Mouse (Mus musculus) granulocyte monocyte progenitor cell, adult 5-6 weeks (primary cell): ENCODE measurements at regions not wholly inside any gene's neighbourhood (a gene's known extent, or its start where the extent isn't known, plus 50 kb on each side); places are given as distances from the start of the nearest gene placed in this dataset.

Experiments
- ATAC-seq: replicated peaks from 2 replicates; pipeline ENCODE4 v1.8.0; 2016; ENCODE audit warnings: mild to moderate bottlenecking, moderate TSS enrichment, inconsistent platforms; ENCODE audit not compliant: poor library complexity, severe bottlenecking

DNA sequence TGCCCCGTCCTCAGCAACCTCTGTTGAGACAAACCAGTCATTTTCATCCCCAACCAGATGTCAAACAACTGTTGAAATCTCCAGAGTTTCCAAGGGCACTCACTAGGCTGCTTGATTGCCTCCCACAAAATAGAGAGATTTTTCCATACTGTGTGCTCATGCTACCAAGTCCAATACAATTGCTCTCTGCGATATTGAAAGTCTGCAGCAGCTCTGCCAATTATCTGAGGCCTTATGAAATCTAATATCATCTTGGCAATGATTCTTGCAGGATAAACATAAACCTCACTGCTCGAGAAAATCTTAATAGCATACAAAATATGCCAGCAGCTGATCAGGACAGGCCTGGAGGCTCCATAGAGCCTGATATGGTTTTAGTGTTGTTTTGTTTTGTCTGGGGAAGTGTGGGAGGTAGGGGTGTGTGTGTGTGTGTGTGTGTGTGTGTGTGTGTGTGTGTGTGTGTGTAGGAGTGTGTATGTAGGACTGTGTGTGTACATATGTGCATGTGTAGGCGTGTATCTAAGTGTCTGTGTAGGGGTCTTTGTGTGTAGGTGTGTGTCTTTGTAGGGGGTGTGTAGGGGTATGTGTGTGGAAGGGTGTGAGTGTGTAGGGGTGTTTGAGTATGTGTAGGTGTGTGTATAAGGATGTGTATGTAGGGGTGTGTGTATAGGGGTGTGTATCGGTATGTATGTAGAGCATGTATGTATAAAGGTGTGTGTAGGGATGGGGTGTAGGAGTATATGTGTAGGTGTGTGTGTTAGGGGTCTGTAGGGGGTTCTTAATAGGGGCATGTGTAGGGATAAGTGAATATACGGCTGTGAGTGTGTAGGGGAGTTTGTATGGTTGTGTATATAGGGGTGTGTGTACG, 398.1 kb downstream of the Pdcd6ip start:
- no peak for ATAC-seq

DNA sequence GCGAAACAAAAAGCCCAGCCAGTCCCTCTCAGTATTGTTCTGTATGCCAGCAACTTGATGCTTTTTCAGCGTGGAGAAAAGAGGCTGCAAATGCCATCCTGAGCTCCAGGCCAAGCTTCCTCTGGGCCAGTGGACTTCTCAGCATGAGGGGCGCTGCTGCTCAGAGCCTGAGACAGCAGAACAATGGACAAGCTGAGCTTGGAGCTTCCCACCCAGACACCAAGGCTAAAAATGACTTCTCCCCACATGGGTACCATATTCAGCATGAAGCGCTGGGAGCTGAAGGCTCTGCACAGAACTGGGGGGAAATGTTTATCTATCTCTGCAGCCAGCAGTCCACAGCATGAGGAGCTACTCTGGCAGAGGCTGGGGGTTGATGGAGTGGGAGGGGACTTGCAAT, 402.3 kb downstream of the Pdcd6ip start:
- no peak for ATAC-seq

DNA sequence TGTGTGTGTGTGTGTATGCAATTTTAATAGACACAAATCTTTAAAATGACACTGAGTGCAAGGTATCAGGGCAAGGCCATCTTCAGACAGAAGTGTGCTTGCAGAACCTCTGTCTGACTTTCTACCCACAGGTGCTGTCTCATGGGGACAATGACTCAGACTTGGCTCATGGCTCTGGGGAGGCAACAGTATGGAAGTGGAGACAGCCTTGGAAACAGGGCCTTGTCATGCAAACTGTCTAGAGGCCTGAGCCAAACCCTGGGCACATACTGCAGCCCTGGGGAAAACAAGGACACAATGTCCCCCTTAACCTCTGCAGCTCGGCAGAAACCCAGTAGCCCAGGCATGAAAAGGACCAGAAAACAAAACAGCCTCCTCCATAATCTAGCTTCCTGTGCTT, 405.6 kb downstream of the Pdcd6ip start:
- ATAC-seq, result no peak

DNA sequence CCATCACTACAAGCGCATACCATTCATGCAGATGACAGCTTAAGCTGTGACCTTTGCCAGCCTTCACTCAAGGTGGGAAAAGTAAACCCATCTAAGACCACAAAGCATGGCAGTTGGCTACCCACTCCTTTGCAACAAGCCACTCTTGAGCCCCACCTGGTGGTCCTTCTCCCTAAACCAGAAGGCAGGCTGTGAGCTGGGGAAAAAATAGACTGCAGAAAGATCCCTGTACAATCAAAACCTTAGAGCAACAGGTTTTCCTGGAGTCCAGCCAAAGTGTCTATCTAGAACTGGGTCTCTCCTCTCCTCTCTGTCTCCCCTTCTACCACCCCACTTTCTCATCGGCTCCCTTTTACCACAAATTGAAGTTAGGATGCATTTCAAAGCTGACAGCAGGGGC, 407.2 kb downstream of the Pdcd6ip start:
- no peak for ATAC-seq

DNA sequence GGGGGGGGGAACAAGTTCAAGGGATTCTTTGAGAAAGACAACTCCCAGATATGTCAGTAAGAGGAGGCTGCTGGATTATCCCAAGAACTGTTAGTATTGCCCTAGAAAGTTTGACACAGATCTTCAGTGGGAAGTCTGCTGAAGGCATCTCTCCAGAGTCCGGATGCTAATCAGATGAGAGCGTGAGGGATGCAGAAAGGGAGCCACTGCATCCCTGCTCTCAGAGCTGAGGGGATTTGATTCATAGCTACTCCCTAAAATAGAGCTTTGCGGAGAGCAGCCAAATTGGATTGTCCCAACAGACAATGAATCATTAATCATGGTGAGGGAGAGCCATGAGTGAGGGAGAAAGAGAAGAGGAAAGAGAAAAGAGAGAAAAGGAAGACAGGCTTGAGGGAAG, 408.2 kb downstream of the Pdcd6ip start:
- ATAC-seq, result no peak

DNA sequence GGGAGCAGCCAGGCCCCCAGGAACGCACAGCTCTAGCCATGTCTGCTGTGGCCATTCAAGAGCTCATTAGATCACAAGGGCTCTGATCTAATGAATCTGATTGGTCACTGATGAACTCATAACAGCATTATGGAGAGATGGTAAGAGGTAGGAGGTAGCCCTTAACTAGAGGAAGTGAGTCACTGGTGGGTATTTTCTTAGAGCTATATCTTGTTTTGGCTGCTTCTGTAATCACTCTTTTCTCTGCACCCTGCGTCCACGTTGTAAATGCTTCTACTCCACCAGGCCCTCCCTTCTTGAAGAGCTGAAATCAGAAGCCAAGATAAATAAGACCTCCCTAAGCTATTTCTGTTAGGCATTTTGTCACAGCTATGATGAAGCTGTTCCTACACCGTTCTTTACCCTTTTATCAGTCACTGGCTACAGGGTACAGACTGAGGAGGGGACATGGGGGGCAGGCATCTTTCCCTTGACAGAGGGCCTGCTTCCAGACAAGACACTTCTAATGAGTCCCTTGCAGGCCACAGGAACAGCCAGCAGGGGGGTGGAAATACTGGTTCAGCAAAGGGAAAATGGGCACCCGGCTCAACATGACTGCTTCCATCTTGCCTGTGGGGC, 412.1 kb downstream of the Pdcd6ip start:
- no peak for ATAC-seq

DNA sequence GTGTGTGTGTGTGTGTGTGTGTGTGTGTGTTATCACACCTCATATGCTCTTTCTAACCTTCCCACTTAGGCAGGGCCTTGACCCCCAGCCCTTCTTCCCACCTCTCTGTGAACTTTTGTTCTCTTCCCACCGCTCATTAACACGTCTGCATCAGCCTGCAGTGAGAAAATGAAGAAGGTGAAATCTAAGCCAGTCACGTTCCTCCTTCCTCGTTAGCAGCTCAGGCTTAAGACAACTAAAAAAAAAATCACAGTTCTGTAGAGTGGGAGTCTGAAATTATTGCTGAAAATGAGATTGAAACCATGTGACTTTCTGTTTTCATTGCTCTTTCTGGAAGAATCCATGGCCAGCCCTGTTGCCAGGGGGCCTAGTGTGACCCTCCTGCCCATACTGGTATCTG, 420.7 kb downstream of the Pdcd6ip start:
- no peak for ATAC-seq

DNA sequence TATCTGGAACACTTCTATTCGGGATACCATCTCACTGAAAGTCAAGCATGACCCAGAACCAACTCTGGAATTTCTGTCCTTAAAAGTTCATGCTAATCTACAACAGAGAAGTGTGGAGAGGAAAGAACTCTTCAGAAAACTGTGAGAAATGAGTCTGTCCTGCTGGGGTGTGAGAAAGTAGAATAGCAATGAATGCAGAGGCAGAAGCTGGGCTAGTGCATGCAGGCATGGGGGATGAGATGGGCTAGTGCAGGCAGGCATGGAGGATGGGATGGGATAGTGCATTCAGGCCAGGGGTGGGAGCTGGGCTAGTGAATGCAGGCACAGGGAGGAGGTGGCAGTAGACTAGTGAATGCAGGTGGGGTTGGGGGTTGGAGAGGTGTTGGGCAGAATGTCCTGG, 424.8 kb downstream of the Pdcd6ip start:
- no peak for ATAC-seq

DNA sequence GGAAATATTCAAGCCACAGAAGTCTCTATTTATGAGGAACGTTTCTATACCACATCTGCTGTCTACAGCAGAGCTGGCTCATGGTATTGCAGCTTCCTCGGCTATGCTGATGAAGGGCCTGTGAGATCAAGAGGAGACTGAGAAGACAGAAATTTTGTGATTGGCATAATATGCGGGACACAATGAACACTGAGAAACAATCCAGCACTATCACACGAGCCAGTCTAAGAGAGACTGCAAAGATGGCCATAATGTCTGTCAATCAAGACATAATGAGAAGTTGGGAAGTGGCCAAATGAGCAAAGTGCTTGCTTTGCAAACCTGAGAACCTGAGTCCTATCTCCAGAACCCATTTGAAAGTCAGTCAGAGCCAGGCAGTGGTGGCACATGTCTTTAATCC, 437.5 kb downstream of the Pdcd6ip start:
- ATAC-seq, result no peak

DNA sequence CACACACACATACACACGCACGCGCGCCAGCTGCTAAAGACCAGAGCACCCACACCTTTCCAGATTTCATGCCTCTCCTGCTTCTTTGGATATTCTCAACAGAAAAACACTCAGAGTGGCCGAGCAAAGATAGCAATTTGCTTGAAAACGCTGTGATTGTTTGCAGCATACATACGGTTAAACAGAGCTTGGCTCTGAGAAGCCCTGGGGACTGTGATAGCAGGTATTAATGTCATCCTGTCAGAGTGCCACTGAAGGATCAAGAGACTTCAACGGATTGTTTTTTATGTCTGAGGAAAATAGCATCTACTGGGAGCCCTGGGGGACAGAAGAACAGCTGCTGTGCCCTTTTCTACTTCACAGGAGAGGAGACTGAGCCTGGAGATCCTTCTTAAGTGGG, 440.4 kb downstream of the Pdcd6ip start:
- ATAC-seq, result no peak

DNA sequence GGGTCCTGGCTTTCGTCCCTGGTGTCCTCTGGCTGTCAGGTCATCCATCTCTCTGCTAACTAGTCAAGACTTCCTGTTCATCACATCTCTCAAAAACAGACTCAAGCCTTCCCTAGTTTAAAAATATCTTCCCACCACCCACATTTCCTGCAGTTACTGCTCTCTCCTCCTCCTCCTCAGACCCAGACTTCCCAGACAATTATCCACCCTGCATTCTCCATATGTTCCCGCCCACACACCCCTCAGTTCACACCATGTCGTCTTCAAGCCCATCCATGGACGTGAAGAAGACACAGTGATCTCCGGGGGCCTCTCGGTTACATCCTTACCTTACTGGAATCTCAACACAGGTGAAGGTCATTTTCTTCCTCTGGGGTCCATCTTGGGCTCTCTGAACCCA, 444.4 kb downstream of the Pdcd6ip start:
- ATAC-seq, result no peak

DNA sequence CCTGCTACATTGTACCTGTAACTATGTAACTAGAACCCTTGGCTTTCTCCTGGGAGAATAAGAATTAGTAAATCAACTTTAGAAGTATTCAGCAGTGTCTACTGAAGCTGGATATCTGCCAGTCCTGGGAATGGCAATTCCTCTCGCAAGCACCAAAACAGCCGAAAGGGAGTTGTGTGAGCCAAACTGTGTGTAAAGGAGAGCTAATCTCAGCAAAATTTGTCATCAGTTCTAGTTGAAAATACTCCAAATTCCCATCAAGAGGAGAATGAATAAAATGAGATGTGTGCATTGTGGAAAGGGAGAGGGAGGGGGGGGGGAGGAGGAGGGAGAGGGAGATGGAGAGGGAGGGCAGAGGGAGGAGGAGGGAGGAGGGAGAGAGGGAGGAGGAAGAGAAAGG, 447.8 kb downstream of the Pdcd6ip start:
- ATAC-seq, result no peak

DNA sequence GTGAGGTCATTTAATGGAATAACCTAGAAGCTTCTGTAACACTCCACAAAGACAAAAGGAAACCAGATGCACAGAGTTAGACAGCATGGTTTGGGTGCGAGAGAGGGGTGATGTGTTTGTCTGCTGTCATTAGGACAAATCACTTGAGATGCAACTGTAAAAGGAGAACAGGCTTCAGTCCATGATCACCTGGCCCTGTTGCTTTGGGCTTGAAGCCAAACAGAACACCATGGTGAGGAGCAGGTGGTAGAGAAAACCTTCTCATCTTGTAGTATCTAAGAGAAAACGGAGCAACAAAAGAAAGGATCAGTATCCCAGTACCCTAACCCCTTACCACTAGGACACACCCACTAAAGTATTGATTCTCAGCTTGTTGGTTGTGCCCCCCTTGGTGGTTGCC, 449.5 kb downstream of the Pdcd6ip start:
- no peak for ATAC-seq

DNA sequence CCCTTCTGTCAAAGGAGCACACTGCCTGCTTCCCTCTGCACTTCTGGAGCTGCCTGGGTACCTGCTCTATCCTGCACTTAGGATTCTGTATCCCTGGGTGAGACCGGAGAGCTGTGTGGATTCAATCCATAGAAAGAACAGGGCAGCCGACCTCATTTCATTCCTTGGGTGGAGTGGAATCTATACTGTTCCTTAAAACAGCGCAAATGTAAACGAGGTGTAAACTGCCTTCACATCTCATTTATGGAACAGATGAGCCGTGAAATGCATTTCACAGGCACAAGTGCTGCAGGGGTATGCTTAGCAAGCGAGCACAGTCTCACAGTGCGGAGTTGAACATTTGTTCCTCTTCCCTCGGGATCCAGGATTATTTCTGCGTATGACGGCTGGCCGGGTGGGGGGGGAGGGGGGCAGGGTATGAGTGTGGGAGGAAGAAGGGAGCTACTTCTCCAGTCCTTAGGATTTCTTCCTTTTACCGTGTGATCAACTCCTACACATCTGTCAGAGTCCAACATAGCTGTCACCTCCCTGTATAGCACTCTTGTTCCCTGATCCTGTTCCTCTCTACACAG, 459.3 kb downstream of the Pdcd6ip start:
- ATAC-seq, result no peak

DNA sequence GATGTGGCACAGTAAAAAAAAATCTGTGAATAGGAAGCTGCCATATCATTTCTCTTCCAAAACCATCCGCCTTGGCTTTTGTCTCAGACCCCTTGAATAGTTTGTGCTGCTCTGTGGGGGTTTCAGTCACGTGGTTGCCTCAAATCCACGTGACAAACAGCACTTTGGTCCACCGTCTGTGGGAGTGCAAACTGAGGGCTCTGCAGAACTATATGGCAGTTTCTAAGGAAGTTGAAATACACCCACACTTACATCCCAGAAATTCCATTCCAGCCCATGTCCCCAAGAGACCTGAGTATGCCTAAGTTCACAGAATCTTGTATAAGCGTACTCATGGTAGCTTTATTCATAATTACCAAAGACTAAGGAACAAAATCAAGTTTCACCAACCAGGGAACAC, 460.1 kb downstream of the Pdcd6ip start:
- no peak for ATAC-seq

DNA sequence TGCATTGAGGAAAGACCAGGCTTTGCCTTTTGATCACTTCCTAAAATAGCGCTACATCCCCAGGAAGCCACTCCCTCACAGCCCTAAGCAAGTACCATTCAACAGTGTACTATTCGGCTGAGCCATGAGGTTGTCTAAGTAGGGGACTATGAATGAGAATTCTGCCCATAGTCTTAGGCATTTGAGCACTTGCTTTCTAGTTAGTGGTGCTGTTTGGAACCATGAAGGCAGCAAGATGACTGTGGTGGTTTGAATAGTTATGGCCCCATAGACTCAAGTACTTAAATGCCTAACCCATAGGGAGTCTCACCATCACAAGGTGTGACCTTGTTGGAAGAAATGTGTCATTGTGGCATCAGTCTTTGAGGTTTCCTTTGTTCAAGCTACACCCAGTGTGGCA, 464.2 kb downstream of the Pdcd6ip start:
- ATAC-seq, result no peak

DNA sequence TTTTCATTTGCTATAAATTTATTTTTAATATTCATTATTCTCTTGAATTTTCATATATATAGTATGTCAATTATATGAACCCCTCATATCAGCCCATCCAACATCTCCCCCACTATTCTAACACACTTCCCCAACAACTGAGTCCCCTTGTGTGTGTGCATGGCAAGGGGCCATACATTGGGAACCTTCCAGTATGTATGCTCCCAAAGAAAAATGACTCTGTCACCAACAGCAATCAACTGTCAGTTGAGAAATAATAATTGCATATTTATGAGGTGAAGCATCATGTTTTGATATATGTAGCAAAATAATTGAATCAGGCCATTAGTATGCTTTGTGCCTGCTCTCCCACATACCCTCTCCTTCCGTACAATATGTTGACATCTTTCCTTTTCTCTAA, 474.7 kb downstream of the Pdcd6ip start:
- no peak for ATAC-seq

DNA sequence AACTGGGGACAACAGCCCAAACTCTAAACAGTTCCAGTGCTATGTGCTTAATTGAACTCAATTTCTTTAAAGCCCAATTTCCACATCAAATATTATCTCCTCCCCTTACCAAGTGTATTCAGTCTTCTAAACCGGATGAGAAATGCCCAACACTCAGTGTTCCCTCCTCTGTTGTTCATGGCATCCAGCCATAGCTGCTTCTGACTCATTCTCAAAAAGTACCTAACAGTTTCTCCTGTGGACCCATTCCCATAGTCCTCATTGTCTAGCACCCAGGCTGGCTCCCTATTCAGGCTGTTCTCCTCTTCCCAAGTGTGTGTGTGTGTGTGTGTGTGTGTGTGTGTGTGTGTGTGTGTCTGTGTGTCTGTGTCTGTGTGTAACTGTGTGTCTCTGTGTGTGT, 478.7 kb downstream of the Pdcd6ip start:
- no peak for ATAC-seq

DNA sequence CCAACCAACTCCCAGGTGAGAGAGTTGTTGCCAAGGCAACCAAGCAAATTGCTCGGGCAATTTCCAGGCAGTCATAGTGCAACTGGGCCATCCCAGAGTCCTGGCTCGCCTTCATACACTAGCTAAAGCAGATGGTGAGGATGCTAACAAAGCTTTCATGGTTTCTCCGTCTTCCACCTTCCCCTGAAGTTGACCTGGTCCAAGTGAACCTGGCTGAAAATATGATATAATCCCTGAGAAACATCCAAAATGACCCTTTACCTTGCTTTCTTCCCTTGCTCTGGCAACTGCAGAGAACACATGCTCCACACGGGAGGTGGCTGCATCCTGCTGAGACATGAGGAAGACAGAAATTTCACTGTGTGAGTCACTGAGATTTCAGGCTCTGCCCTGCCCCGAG, 494.1 kb downstream of the Pdcd6ip start:
- no peak for ATAC-seq

DNA sequence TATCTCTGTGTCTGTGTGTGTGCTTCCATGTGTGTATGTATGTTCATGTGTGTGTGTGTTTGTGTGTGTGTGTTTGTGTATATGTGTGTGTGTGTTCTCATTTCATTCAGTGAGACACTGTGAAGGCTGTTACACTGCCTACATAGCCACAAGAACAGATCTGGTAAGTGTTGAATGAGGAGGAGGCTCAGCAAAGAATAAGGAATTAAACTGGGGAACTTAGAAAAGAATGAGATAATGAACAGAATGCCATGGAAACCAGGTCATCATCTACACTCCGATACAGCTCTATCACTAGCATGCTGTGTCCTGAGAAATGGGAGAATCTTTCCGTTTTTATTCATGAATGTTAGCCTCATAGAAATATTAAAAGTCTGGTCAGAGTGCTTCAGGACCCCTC, 495.7 kb downstream of the Pdcd6ip start:
- no peak for ATAC-seq

DNA sequence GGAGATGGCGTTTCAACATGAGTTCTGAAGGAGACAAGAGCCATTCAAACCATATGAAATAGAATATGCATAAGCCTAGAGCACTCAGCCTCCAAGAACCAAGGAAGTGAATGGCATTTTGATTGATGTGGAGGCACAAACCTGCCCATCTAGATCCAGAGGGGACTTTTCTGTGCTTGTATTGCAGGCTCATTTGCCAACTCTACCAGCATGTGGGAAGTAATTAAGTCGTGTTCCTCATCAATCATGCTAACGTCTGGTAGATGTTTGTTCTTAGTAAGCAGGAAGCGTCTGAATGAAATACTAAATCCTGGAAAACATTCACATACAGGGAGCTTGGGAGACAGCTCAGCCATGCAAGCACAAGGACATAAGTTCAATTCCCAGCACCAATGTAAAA, 499.9 kb downstream of the Pdcd6ip start:
- ATAC-seq, result no peak

DNA sequence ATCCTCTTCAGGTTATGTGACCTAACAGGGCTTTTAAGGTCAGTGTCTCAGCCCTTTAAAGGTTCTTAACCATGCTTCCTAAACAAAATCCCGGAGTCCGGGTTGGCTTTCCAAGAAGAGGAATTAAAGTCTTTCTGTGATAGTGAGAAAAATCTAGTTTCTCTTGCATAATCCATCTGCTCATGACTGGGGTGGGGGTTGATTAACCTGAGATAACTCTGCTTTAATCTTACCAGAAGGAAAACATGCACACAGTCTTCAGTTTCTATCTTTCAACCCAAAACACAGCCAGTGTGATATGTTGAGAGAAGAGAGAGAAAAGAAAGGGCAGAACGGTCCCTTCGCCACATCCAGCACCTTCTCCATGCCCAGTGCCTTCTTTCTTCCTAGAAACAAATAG, 508.8 kb downstream of the Pdcd6ip start:
- ATAC-seq, result no peak
